Mouse (Mus musculus) spleen, adult 12 weeks (tissue): ENCODE data around the gene Mtcl1.

ENCODE experiments used
- DNase-seq: peaks from one replicate; pipeline ENCODE4 v3.0.0; 2022; ENCODE audit warnings: low spot score

The Mtcl1 gene

GRCm38 (mm10) chr17:66325440-66326203 lies 123.9 kb downstream of the Mtcl1 start:
- DNase-seq: no peak

DNA sequence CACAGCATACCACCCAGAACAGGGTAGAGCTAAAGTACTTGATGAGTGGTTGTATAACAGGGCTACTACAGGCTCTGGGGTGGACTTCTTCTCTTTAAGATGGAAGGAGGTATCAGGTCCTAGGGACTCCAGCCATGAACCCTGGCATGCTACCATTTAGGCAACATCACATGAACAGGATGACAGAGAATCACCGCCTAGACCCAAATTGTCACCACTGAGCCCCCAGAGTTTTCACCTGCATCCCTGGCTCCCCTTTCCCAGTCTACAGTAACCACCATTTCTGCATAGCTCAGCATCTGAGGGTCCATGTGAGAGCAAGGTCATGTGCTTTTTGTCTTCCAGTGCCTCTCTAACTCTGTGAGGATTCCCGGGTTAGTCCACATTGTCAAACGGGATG lies 124.7 kb downstream of the Mtcl1 start:
- no peak for DNase-seq

GRCm38 (mm10) chr17:66322646-66323255 lies 126.8 kb downstream of the Mtcl1 start:
- no peak for DNase-seq

GRCm38 (mm10) chr17:66321933-66322332 lies 127.6 kb downstream of the Mtcl1 start:
- DNase-seq: no peak

- no peak for DNase-seq
These were observed 128.7 kb downstream of the Mtcl1 start for GRCm38 (mm10) chr17:66320716-66321372.

GRCm38 (mm10) chr17:66318031-66318430 lies 131.5 kb downstream of the Mtcl1 start:
- DNase-seq: no peak

GRCm38 (mm10) chr17:66317576-66317975 lies 132.0 kb downstream of the Mtcl1 start:
- no peak for DNase-seq

- DNase-seq: no peak
These were observed 132.4 kb downstream of the Mtcl1 start for GRCm38 (mm10) chr17:66317156-66317555.

- DNase-seq: no peak
These were observed 134.1 kb downstream of the Mtcl1 start for GRCm38 (mm10) chr17:66315451-66315850.

- DNase-seq: no peak
These were observed 134.8 kb downstream of the Mtcl1 start for GRCm38 (mm10) chr17:66314566-66315285.

GRCm38 (mm10) chr17:66301906-66302305 lies 147.6 kb downstream of the Mtcl1 start:
- DNase-seq: no peak

GRCm38 (mm10) chr17:66301267-66301666 lies 148.3 kb downstream of the Mtcl1 start:
- no peak for DNase-seq

GRCm38 (mm10) chr17:66297721-66298120 lies 151.8 kb downstream of the Mtcl1 start:
- no peak for DNase-seq

DNA sequence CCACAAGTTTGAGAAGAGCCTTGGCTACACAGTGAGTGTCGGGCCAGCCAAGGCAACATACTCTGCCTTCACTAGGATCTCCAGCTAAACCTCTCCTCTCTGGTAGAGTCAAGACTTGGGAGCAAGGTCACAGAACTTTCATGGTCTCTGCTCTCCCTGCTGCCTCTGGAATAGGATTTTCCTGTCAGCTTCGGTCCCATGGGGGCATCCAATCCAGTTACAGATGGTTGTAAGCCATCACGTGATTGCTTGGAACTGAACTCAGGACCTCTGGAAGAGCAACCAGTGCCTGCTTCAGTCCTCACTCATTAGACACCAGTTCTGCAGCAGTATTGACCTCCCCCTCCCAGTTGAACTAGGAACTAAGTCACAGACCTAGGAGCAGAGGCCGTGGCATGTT lies 156.0 kb downstream of the Mtcl1 start:
- no peak for DNase-seq

DNA sequence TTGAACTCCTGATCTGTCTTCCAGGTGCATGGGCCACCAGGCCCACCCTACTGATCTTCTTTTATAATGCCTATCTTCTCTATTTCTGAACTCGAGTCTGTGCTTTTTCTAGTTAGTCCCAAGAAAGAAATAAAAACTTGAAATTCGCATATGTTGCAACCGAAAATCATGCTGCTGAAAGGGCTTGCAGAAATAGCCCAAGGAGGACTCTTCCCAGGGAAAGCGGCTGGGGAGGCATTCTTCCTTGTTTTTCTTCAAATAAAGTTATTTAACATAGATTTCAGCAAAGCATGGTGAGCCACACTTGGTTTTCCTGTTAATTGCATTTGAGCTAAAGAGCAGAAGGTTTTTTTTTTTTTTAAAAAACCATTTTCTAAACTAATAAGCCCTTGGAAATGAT lies 159.7 kb downstream of the Mtcl1 start:
- no peak for DNase-seq
